Mouse (Mus musculus) spleen, postnatal 4 days (tissue): ENCODE results near the gene Adipor2.
A peak's percentile ranks its signal among the peaks of the same experiment; 100 is the strongest.

Source experiments
- DNase-seq, 2 experiments: peaks; one replicate each; pipeline ENCODE4 v3.0.0; 2022; ENCODE audit warnings: low spot score in 2 of 2

Gene Adipor2

GRCm38 (mm10) chr6:119420357-119420756 is 2.9 kb upstream of the Adipor2 start:
- DNase-seq, result no peak

GRCm38 (mm10) chr6:119419412-119419811 is 1.9 kb upstream of the Adipor2 start:
- DNase-seq, result no peak

- DNase-seq, result no peak
These were observed 1.1 kb upstream of the Adipor2 start for GRCm38 (mm10) chr6:119418392-119419251.

GRCm38 (mm10) chr6:119417821-119418220 is 317 bp upstream of the Adipor2 start:
- no peak for DNase-seq

- DNase-seq, result no peak
These were observed 861 bp downstream of the Adipor2 start for GRCm38 (mm10) chr6:119416643-119417042.

GRCm38 (mm10) chr6:119414262-119415043 is 3.1 kb downstream of the Adipor2 start:
- DNase-seq, result no peak

- no peak for DNase-seq
These were observed 4.9 kb downstream of the Adipor2 start for GRCm38 (mm10) chr6:119412588-119412987.

- DNase-seq, result no peak
These were observed 6.0 kb downstream of the Adipor2 start for GRCm38 (mm10) chr6:119411511-119411910.

- DNase-seq, result no peak
These were observed 7.7 kb downstream of the Adipor2 start for GRCm38 (mm10) chr6:119409766-119410165.

- DNase-seq, result no peak
These were observed 8.9 kb downstream of the Adipor2 start for GRCm38 (mm10) chr6:119408582-119408981.

- DNase-seq, result no peak
These were observed 9.7 kb downstream of the Adipor2 start for GRCm38 (mm10) chr6:119407818-119408217.

- no peak for DNase-seq
These were observed 11.0 kb downstream of the Adipor2 start for GRCm38 (mm10) chr6:119406528-119406927.

- DNase-seq, result no peak
These were observed 12.2 kb downstream of the Adipor2 start for GRCm38 (mm10) chr6:119405310-119405709.

GRCm38 (mm10) chr6:119404854-119405253 is 12.7 kb downstream of the Adipor2 start:
- no peak for DNase-seq

- no peak for DNase-seq
These were observed 14.5 kb downstream of the Adipor2 start for GRCm38 (mm10) chr6:119402976-119403375.

- no peak for DNase-seq
These were observed 15.8 kb downstream of the Adipor2 start for GRCm38 (mm10) chr6:119401545-119402304.

GRCm38 (mm10) chr6:119400649-119401048 is 16.9 kb downstream of the Adipor2 start:
- no peak for DNase-seq

GRCm38 (mm10) chr6:119399371-119399770 is 18.1 kb downstream of the Adipor2 start:
- no peak for DNase-seq

GRCm38 (mm10) chr6:119396309-119396634 is 21.2 kb downstream of the Adipor2 start:
- DNase-seq, result peak; percentile 55 to 74

GRCm38 (mm10) chr6:119395421-119396308 is 21.8 kb downstream of the Adipor2 start:
- DNase-seq, result peak; percentile 28 to 65

GRCm38 (mm10) chr6:119392836-119393235 is 24.7 kb downstream of the Adipor2 start:
- no peak for DNase-seq
